Mouse (Mus musculus) heart, adult 8-10 months (tissue): Measurements from ENCODE around the gene Rab37. TPM values are rescaled to one million over a fixed set of nuclear protein-coding genes. Genes with fewer than 3 reads are reported as not detected.

Experiments used
- DNase-seq: peaks from one replicate; pipeline ENCODE4 v3.0.0; 2022; ENCODE audit warnings: low spot score
- total RNA-seq, 4 experiments: library from RNA; stranded (reverse); gene quantifications; 2 replicates each; pipeline ENCODE4 v1.2.4; 2022

Gene Rab37
- total RNA-seq, 4 experiments from 2014 or later, result 0.34 to 1.0 (median 0.63) TPM

- DNase-seq, result no peak
These were observed 73.7 kb downstream of the Rab37 start for GRCm38 (mm10) chr11:115164976-115165374.

DNA sequence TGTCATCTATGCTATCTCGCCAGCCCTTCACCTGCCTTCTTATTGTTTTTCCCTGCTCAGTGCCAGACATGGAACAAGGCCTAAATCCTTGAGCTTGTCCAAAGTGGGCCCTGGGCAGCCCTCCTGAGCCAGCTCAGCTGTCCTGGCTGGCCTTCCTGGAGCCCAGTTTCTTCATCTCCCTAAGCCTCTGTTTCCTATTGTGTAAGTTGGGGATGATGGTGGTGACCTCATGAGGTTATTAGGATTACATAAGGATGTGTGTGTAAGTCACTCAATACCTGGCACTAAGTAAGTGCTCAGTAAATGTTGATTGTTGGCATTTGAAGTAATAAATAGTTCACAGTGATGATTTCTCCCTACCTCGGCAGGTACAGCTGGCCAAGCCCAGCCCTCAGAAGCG lies 75.5 kb downstream of the Rab37 start:
- no peak for DNase-seq

DNA sequence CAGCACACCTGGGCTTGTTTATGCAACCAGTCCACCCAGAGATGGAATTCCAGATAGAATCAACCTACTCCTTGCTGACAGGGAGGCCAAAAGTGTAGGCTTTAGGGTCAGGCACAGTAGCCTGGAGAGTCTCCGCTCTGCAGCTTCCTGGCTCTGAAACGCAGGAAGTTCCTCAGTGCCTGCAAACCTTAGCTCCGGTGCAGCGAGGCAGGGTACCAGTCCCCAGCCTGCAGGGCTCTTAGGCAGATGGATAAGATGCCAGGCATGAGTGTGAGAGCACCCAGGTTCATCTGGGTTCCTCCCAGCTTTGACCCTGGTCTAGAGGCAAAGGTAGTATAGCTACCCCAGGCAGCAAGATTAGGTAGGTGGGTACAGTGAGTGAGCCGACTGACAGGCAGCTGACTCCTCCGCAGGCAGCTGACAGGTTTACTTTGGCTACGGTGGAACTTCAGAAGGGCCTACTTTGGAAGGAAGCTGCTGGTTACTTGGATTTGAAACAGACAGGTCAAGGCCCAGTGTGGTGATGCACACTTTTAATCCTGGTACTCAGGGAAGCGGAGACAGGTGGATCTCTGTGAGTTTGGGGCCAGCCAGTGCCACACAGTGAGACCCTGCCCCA lies 76.5 kb downstream of the Rab37 start:
- no peak for DNase-seq

- no peak for DNase-seq
These were observed 78.2 kb downstream of the Rab37 start for GRCm38 (mm10) chr11:115169430-115169829.

GRCm38 (mm10) chr11:115171125-115171524 lies 79.9 kb downstream of the Rab37 start:
- DNase-seq, result no peak

- peak; percentile 57 for DNase-seq
These were observed 81.6 kb downstream of the Rab37 start for GRCm38 (mm10) chr11:115172825-115173287.

DNA sequence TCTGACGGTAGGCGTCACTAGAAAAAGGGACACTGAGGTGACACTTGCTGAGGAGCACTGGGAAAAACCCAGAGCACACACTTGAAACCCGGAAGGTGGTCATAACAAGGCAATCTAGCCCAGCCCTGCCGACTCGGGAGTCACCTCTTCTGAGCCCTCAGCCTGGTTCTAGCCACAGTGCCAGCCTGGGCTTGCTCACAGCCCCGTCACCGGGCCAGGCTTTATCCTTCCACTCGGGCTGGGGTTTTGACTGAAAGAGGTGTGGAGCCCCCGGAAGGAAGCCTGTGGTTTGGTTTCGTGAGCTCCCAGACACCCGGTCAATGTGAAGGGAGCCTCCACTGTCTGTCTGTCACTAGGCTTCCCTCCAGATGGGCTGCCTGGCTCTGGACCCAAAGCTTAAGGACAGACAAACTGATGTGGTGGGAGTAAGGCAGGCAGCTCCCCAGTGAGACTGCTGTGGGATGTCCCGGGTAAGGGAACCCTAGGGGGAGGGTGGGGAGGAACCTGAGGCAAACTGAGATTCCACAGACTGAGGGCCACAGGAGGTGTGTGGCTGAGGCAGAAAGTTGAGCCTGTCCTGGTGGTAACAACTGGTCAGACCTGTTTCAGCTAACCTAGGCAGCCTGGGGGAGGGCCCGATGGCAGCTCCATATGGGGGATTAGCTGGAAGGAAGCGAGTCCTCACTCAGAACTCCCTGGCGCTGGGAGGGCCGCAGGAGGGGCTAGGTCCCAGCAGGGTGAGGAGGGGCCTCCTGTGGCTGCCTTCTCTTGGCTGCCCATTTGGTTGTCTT lies 82.5 kb downstream of the Rab37 start:
- DNase-seq, result no peak

DNA sequence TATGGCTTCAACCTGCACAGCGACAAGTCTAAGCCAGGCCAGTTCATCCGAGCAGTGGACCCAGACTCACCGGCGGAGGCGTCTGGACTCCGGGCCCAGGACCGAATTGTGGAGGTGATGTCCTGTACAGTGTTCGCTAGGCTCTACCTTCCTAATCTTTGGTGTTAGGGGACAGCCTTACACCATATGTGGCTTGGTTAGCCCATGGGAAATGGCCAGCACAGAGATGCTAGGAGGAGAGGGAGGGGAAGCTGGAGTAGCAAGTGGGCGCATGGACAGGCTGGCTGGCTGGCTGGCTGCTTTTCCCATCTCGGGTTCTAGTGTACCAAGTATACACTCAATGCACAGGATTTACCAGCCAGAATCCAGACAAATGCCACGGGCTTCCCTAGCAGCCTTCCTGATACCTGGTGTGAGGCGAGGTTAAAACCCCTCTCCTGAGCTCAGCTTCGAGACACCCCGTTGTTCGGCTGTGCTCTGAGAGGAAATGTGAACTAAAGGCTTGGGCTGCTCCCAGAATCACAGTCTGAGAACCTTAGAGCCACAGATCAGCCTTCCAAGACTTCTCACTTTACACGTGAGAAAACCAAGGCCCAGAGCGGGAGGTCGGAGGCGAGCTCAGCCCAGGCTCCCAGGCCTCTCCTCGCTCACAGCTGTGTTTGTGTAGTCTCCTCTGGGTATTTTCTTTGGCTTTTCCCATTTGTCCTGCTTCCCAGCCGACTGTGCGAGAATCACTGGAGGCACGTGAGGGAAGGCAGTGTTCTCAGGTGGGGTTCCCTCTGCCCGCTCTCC lies 85.4 kb downstream of the Rab37 start:
- no peak for DNase-seq

DNA sequence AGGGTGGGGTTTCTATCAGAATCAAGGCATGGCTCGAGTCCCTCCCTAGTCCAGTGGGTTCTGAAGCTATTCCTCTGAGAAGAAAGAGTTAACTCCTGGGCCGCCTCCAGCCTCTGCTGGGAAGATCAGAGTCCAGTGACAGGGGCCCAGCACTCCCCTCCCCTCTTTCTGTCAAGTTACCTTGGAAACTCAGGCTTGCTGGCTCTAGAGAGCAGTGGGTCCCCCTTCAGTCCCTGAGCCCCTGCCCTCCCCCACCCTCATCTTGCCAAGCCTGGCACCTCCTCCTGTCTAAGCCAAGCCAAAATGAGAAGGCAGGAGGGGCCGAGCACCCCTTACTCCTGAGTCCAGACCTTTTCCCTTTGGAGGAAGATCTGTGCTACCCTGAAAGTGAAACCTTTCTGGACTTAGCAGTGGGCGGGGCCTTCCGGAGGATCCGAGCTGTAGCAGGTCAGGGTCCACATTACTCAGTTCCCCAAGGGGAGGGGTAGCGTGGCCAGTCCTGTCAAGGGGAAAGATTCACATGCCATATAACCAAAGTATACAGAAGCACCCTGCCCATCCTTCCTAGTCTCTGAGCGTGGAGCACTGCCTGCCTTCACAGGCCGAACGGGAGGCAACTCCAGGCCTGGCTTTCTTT lies 86.4 kb downstream of the Rab37 start:
- no peak for DNase-seq

DNA sequence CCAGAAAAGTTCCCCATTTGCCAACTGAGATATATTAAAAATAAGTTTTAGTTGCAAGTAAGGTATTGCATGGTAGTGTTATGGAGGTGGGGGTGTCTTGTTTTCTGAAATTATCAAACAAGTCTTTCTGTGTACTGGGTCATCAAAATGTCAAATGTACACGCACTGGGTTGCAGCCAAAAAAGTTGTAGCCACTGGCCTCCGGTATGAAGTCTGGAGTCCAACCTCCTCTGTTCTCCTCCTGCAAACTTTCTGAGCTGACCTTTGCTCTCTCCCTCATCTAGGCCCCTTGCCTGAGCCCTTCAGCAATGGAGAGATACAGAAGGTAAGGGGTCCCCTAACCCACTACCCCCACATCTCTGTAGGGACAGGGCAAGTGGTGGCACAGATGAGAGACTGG lies 87.5 kb downstream of the Rab37 start:
- no peak for DNase-seq

- DNase-seq, result no peak
These were observed 88.0 kb downstream of the Rab37 start for GRCm38 (mm10) chr11:115179191-115179590.

- no peak for DNase-seq
These were observed 88.7 kb downstream of the Rab37 start for GRCm38 (mm10) chr11:115179881-115180280.

- peak; percentile 78 for DNase-seq
These were observed 90.8 kb downstream of the Rab37 start for GRCm38 (mm10) chr11:115181913-115182638.

GRCm38 (mm10) chr11:115184973-115185372 lies 93.7 kb downstream of the Rab37 start:
- DNase-seq, result no peak

DNA sequence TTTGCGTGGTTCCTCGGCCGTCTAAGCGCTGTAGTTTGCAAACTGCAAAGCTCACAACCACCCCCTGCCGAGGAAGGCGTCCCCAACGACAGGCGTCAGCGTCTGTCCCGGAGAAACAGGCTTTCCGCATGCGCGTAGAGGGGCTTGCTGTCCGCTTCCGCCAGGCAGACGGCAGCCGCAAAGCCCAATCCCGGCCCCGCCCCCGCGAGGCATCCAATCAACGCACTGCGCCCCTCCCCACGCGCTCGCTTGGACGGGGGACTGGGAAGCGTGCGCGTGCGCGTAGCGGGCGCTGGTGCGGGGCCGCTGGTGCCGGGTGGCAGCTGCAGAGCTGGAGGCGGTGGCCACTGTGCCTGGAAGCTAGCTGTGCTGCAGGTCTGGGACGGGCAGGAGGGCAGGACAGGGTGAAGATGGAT lies 96.0 kb downstream of the Rab37 start, which contains the start of gene Tmem104:
Tmem104 (plus strand) TSS at position 264 of the 416 bp plus-strand sequence.
- peak; percentile 98 for DNase-seq

- DNase-seq, result no peak
These were observed 96.5 kb downstream of the Rab37 start, which contains the start of gene Nat9 for GRCm38 (mm10) chr11:115187693-115188092. Gene Nat9 (minus strand): TSS chr11:115187859.

GRCm38 (mm10) chr11:115188539-115189231 lies 97.5 kb downstream of the Rab37 start:
- no peak for DNase-seq

GRCm38 (mm10) chr11:115189304-115189703 lies 98.1 kb downstream of the Rab37 start:
- DNase-seq, result no peak

DNA sequence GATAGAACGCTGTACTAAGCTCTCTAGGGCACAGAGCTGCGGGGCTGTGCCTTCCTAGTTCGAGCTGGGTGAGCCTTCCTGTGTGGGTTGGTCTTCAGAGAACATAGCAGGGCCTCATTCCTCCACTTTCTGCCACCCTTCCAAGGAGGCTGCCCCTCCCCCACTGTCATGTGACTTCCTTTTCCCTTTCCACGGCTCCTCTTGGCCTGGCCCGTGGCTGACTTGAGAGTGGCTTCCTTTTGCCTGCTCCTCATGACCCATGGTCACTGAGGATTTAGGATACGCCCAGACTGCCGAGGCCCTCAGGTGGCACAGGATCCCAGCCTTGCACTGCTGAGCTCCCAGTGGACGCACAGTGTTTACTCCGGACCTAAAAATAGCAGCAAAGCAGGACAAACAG lies 100.9 kb downstream of the Rab37 start:
- peak; percentile 69 for DNase-seq

- no peak for DNase-seq
These were observed 103.5 kb downstream of the Rab37 start for GRCm38 (mm10) chr11:115194693-115195092.
